Mouse (Mus musculus): ENCODE measurements around the gene Pip5k1b. TPM values are rescaled to one million over a fixed set of nuclear protein-coding genes. Genes with fewer than 3 reads are reported as not detected.

The Pip5k1b gene
- total RNA-seq, 2 experiments from 2014 or later, result 18.7 to 20.1 TPM

- no peak for DNase-seq
Measured at GRCm38 (mm10) chr19:24518384-24518783, 37.3 kb downstream of the Pip5k1b start.

GRCm38 (mm10) chr19:24517057-24517456 is 38.6 kb downstream of the Pip5k1b start:
- DNase-seq, result no peak

GRCm38 (mm10) chr19:24515941-24516340 is 39.7 kb downstream of the Pip5k1b start:
- DNase-seq, result no peak

- no peak for DNase-seq
Measured at GRCm38 (mm10) chr19:24514661-24515642, 40.7 kb downstream of the Pip5k1b start.

- no peak for DNase-seq
Measured at GRCm38 (mm10) chr19:24513105-24513843, 42.4 kb downstream of the Pip5k1b start.

GRCm38 (mm10) chr19:24511939-24512338 is 43.7 kb downstream of the Pip5k1b start:
- DNase-seq, result no peak

- no peak for DNase-seq
Measured at GRCm38 (mm10) chr19:24509391-24509790, 46.3 kb downstream of the Pip5k1b start.

GRCm38 (mm10) chr19:24508087-24508767 is 47.4 kb downstream of the Pip5k1b start:
- no peak for DNase-seq

- DNase-seq, result no peak
Measured at GRCm38 (mm10) chr19:24502736-24503421, 52.8 kb downstream of the Pip5k1b start.

GRCm38 (mm10) chr19:24501525-24501924 is 54.1 kb downstream of the Pip5k1b start:
- no peak for DNase-seq

GRCm38 (mm10) chr19:24500431-24500830 is 55.2 kb downstream of the Pip5k1b start:
- no peak for DNase-seq

GRCm38 (mm10) chr19:24499291-24499690 is 56.4 kb downstream of the Pip5k1b start:
- DNase-seq, result no peak

GRCm38 (mm10) chr19:24493887-24494286 is 61.8 kb downstream of the Pip5k1b start:
- DNase-seq, result no peak

- DNase-seq, result no peak
Measured at GRCm38 (mm10) chr19:24491824-24492223, 63.8 kb downstream of the Pip5k1b start.

GRCm38 (mm10) chr19:24490275-24490674 is 65.4 kb downstream of the Pip5k1b start:
- DNase-seq, result no peak

- no peak for DNase-seq
Measured at GRCm38 (mm10) chr19:24486433-24487296, 69.0 kb downstream of the Pip5k1b start.

- no peak for DNase-seq
Measured at GRCm38 (mm10) chr19:24484612-24485194, 71.0 kb downstream of the Pip5k1b start.

GRCm38 (mm10) chr19:24480916-24481315 is 74.8 kb downstream of the Pip5k1b start:
- no peak for DNase-seq

- DNase-seq, result peak; percentile 93 to 95
Measured at GRCm38 (mm10) chr19:24476929-24477882, 78.5 kb downstream of the Pip5k1b start, which contains the start of gene Fam122a. Fam122a (minus strand) TSS chr19:24477356.
